Mouse (Mus musculus) stomach, embryonic 16.5 days (tissue): ENCODE results near the gene Pax7. TPM values are rescaled to one million over a fixed set of nuclear protein-coding genes. Genes with fewer than 3 reads are reported as not detected.

ENCODE experiments used
- ATAC-seq: fragments of 200-750 bp; cut with Nextera tagmentation; 2 replicates; pipeline ENCODE4 v1.8.0; 2017; ENCODE audit warnings: moderate number of reproducible peaks, moderate TSS enrichment; ENCODE audit not compliant: insufficient read depth, low FRiP score
- H3K27ac ChIP-seq: fragments of 300-500 bp; sonication (generic); 2 replicates; pipeline ENCODE4 v1.5.1; 2014; ENCODE audit warnings: low read length
- H3K27me3 ChIP-seq: fragments of 300-500 bp; sonication (generic); 2 replicates; pipeline ENCODE4 v1.6.1; 2014; ENCODE audit warnings: low read length, control low read depth, mixed read lengths; ENCODE audit not compliant: control insufficient read depth, insufficient read depth
- H3K36me3 ChIP-seq: fragments of 300-500 bp; sonication (generic); 2 replicates; pipeline ENCODE4 v1.6.1; 2014; ENCODE audit warnings: low read length; ENCODE audit not compliant: control insufficient read depth, insufficient read depth
- H3K4me1 ChIP-seq: fragments of 300-500 bp; sonication (generic); 2 replicates; pipeline ENCODE4 v1.6.1; 2014; ENCODE audit warnings: low read length, control low read depth, mixed read lengths; ENCODE audit not compliant: control insufficient read depth, insufficient read depth
- H3K4me2 ChIP-seq: fragments of 300-500 bp; sonication (generic); 2 replicates; pipeline ENCODE4 v1.6.1; 2014; ENCODE audit warnings: low read depth, low read length, mixed read lengths
- H3K4me3 ChIP-seq: fragments of 300-500 bp; sonication (generic); replicated peaks from 2 replicates; pipeline ENCODE4 v1.5.1; 2014; ENCODE audit warnings: mild to moderate bottlenecking, low read length
- H3K9ac ChIP-seq: fragments of 300-500 bp; sonication (generic); 2 replicates; pipeline ENCODE4 v1.6.1; 2014; ENCODE audit warnings: low read length
- H3K9me3 ChIP-seq: fragments of 300-500 bp; sonication (generic); replicated peaks from 2 replicates; pipeline ENCODE4 v1.6.1; 2016; ENCODE audit warnings: low read length, control low read depth; ENCODE audit not compliant: control insufficient read depth
- WGBS: fragments of 180-500 bp; shearing (Covaris S2); extraction: QIAGEN DNeasy Blood & Tissue Kit; methylation state at CpG from one replicate; pipeline ENCODE4 v1.1.7; 2014; 5-methylcytosine and 5-hydroxymethylcytosine counted together
- polyA plus RNA-seq: library from polyadenylated mRNA; unstranded; fragments of >200 nt; fragmentation: Nextera tagmentation; extraction: Ambion mirVana; gene quantifications from 2 replicates; pipeline ENCODE4 v1.2.1, GENCODE M21; 2015

Gene Pax7
- 0.08 TPM in 1 of 2 replicates, not detected in the other for polyA plus RNA-seq

DNA sequence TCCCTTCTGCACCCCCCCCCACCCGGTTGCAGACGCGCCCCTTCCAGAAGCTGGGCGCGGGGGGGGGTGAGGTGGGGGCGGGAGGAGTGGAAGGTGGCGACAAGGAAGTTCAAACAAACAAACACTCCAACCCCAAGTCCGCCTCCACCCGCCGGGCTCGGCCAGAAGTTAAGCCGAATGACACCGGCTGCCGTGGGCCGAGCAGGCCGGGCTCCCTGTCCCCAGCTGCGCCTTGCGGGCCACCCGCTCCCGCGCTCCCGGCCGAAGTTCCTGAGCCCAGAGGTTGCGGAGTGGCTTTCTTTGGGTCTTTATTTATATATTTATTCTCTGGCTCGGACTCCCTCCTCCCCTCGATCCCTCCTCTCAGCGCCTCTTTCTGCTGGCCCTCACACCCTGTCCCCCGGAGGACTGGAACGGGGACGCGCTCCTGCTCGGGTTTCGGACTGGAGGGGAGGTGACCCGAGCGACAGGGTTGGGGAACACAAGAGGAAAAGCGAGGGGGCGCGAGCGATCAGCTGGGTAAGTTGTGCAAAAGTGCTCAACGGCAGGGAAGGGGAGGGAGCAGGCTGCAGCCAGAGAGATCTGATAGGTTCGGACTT is at the start of gene Pax7:
Pax7 (minus strand) TSS at position 493 of the 599 bp plus-strand sequence.
- Histone ChIP-seq H3K27me3 (peaks cover 91% of the 10 kb centered on the region), H3K9ac (no peak within 1 kb of the TSS), H3K27ac (no peak within 1 kb of the TSS), H3K9me3 (no peaks in the 10 kb centered on the region), H3K4me1 (peaks cover 4% of the 10 kb centered on the region; the same call in 1 of the 2 replicates), H3K4me3 (peak within 1 kb of the TSS; percentile 19), H3K4me2 (peak within 1 kb of the TSS; percentile 3; the same call in 1 of the 2 replicates), H3K36me3 (no peaks in the 10 kb centered on the region)
- WGBS: 1% methylated on average over 36 of the region's 41 CpGs
- ATAC-seq: no peak

DNA sequence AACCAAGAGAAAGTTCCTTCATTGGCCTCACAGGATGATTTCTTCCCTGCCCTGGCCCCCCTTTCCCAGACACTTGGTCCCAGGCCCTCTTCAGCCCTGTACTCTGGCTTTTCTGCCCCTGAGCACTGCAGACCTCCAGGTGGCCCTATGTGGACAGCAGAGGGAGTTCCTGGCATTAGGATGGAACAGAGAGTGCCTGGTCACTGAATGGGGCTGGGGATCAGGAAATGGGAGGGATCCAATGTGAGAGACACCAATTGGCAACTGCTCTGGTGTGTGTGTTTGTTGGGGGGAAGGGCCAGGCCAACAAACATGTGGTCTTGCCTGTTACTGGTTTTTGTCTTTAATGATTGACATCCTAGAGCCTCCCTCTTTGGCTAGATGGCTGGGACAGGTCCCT is 48.5 kb upstream of the Pax7 start:
- no peaks in the 10 kb centered on the region for H3K27me3 ChIP-seq
- H3K9ac ChIP-seq: no peak overlapping the region
- no peaks in the 10 kb centered on the region for H3K9me3 ChIP-seq
- no peak overlapping the region for H3K4me2 ChIP-seq
- H3K27ac ChIP-seq: no peak overlapping the region
- H3K4me1 ChIP-seq: no peaks in the 10 kb centered on the region
- no peak overlapping the region for H3K4me3 ChIP-seq
- ATAC-seq: no peak
- H3K36me3 ChIP-seq: no peaks in the 10 kb centered on the region

DNA sequence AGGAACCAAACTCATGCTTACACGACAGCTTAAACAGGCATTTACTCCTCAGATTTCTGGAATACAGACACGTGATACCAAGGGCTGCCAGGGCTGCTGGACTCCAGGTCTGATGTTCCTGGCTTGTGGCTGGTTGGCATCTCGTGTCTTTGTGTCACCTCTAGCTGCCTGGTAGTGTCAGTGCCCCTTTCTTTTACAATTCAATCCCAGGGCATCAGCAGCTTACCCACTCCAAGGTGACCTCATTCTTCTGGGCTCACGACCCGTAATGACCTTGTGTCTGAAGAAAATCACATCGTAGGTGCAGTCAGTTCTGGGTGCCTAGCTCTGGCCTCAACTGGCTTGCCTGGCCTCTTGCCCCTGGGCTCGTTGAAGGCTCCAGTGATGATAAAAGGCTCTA is 46.0 kb upstream of the Pax7 start:
- Histone ChIP-seq H3K9ac (no peak overlapping the region), H3K4me3 (no peak overlapping the region), H3K27me3 (no peaks in the 10 kb centered on the region), H3K36me3 (no peaks in the 10 kb centered on the region), H3K4me2 (no peak overlapping the region), H3K4me1 (no peaks in the 10 kb centered on the region), H3K9me3 (no peaks in the 10 kb centered on the region), H3K27ac (no peak overlapping the region)
- WGBS: 71% methylated on average over 7 of the region's 7 CpGs
- ATAC-seq: no peak

DNA sequence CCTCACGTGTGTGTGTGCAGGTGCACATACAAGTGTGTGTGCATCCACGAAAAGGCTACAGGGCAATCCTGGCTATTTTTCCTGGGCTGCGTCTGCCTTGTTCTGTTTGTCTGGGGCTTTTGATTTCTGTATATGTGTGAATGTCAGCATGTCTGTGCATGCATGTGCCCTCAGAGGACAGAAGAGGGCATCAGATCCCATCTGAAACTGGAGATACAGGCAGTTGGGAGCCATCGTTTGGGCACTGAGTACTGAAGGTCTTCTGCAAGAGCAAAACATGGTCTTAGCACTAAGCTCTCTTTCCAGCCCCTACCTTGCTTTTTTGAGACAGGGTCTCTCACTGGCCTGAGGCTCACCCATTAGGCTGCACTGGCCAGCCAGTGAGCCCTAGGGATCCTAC is 45.1 kb upstream of the Pax7 start:
- Histone ChIP-seq H3K9me3 (no peaks in the 10 kb centered on the region), H3K27me3 (no peaks in the 10 kb centered on the region), H3K4me3 (no peak overlapping the region), H3K36me3 (no peaks in the 10 kb centered on the region), H3K9ac (no peak overlapping the region), H3K27ac (no peak overlapping the region), H3K4me1 (no peaks in the 10 kb centered on the region), H3K4me2 (no peak overlapping the region)
- 61% methylated on average over 4 of the region's 4 CpGs for WGBS
- ATAC-seq: no peak

DNA sequence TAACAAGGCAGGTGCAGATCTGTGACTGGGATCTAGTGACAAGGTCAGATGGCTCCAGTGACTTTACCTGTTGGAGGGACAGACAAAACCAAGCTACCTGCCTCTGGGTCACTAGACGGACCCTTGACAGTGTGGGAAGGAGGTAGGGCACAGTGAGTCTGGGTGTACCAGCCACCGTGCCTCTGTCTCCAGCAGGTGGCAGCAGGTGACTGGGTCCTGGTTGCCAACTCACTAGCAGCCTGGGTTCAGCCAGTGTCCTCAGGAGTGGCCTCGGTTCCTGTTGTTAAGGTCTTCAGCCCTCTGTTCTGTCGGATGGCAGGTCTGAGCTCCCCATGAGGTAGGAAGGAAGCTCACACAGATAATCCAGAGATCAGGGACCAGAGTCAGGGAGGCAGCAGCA is 43.9 kb upstream of the Pax7 start:
- WGBS: 5% methylated on average over 4 of the region's 4 CpGs
- H3K4me1 ChIP-seq: no peaks in the 10 kb centered on the region
- H3K36me3 ChIP-seq: no peaks in the 10 kb centered on the region
- no peak overlapping the region for H3K9ac ChIP-seq
- H3K27ac ChIP-seq: no peak overlapping the region
- ATAC-seq: peak; percentile 69; the same call in 1 of the 2 replicates
- no peak overlapping the region for H3K4me3 ChIP-seq
- no peak overlapping the region for H3K4me2 ChIP-seq
- H3K27me3 ChIP-seq: no peaks in the 10 kb centered on the region
- no peaks in the 10 kb centered on the region for H3K9me3 ChIP-seq

DNA sequence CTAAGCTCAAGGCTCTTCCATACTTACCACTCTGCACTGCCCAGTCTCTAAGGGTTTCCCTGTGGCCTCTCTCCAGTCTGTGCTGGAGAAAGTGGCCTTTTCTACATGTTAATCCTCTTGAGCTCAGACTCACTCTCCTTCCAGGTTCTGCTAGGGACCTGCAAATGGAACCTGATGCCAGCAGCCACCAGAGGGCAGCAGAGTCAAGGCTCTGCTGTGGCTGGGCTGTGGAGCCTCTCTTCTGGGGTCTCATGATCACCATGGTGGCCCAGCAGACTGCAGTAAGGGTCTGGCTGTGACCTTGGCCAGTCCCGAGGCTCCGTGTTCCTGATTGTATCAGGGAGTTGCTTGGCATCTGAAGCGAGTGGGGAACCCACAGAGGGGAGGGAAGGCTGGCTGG is 39.3 kb upstream of the Pax7 start:
- ATAC-seq: no peak
- Histone ChIP-seq H3K27ac (no peak overlapping the region), H3K27me3 (no peaks in the 10 kb centered on the region), H3K4me2 (no peak overlapping the region), H3K9me3 (no peaks in the 10 kb centered on the region), H3K9ac (no peak overlapping the region), H3K4me3 (no peak overlapping the region), H3K36me3 (no peaks in the 10 kb centered on the region), H3K4me1 (no peaks in the 10 kb centered on the region)
- 4% methylated on average over 3 of the region's 3 CpGs for WGBS

DNA sequence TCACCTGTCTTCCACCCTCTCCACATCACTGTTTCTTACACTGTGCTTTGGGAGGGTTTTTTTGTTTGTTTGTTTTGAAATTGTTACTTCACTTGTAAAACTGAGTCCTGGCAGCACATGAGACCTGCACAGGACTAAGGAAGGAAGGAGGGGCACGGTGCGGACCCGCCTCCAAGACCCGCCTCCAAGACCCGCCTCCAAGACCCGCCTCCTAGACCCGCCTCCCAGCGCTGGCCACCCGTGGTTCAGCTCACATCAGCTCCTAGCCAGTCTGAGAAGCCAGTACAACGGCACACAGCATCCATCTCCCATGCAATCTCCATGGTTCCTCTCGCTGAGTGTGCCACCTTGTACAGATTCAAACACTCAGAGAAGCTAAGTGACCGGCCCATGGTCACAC is 38.4 kb upstream of the Pax7 start:
- no peak for ATAC-seq
- Histone ChIP-seq H3K9me3 (no peaks in the 10 kb centered on the region), H3K9ac (no peak overlapping the region), H3K27me3 (no peaks in the 10 kb centered on the region), H3K27ac (no peak overlapping the region), H3K4me3 (no peak overlapping the region), H3K36me3 (no peaks in the 10 kb centered on the region), H3K4me2 (no peak overlapping the region), H3K4me1 (no peaks in the 10 kb centered on the region)
- 14% methylated on average over 12 of the region's 12 CpGs for WGBS

DNA sequence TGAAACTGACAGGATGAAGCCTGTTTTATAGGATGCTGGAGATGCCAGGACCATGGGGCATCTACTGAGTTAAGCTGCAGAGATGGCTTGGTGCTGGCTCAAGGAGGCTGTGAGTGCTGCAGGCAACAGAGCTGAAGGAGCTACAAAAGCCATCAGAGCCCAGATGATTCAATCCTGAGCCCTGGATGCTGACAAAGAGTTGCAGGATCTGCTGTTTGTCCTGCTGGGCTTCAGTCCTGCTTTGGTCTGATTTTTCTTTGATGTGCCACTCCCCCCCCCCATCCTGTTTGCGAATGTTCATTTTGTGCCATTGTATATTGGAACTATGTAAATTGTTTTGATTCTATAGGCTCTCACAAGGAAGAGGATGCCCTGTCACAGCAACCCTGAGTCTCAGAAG is 29.9 kb upstream of the Pax7 start:
- Histone ChIP-seq H3K36me3 (no peaks in the 10 kb centered on the region), H3K4me3 (no peak overlapping the region), H3K9me3 (no peaks in the 10 kb centered on the region), H3K27ac (no peak overlapping the region), H3K27me3 (no peaks in the 10 kb centered on the region; the same call in 1 of the 2 replicates), H3K4me1 (no peaks in the 10 kb centered on the region), H3K9ac (no peak overlapping the region), H3K4me2 (no peak overlapping the region)
- 77% methylated on average over 1 of the region's 1 CpGs for WGBS
- no peak for ATAC-seq

DNA sequence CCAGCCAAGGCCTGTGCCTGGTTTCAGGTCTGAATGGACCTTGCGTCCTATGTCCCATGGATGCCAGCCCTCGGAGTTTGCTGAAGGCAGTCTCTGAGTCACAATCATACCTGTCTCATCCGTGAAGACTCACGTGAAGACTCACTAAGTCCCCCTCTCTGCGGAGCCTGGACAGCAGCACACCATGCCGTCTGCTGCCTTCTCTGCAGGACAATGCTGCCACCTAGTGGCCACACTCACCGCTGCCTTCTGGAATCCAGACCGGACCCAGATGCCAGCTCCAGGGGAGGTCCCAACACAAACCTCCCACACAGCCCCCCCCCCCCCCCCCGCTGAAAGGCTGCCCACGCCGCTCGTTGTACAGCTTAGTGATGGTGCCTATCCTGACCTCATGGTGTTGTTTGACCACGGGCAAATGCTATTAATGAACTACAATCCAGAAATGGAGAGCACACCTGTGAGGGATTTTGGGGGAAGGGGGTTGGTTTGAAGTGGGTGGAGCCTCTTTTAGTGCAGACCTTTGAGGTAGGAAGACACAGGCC is 25.4 kb upstream of the Pax7 start:
- H3K4me3 ChIP-seq: no peak overlapping the region

More for the DNA sequence above, 25.4 kb upstream of the Pax7 start:
- no peak; the same call in 1 of the 2 replicates for ATAC-seq
- Histone ChIP-seq H3K9ac (no peak overlapping the region), H3K27me3 (peaks cover 15% of the 10 kb centered on the region), H3K9me3 (no peaks in the 10 kb centered on the region), H3K36me3 (no peaks in the 10 kb centered on the region), H3K27ac (no peak overlapping the region), H3K4me2 (no peak overlapping the region), H3K4me1 (no peaks in the 10 kb centered on the region)
- WGBS: 1% methylated on average over 13 of the region's 13 CpGs
